Mouse (Mus musculus): Measurements from ENCODE around the gene Kctd18.

Kctd18 gene

DNA sequence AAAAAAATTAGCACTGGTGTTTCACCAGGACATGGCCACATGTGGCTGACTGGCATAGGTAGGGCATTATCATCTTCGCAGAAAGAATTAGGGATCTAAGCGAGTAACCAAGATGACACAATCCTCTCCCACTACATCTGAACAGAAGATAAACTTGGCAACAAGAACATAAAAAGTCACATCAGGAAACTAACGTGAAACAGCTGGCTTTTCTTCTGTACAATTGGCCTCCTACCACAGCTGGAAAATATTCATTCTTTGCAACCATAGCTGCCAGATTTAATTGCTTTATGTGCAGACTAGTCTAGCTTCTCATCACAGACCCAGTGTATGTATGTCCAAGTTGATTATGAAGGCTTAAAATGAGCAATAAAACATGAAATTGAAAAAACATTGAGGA, 112.8 kb downstream of the Kctd18 start:
- in situ Hi-C loops (cut with MboI, MseI) = no loop called here

All from regulatory T cell (primary cell).